Mouse (Mus musculus) CD4-positive, CD25-positive, alpha-beta regulatory T cell (primary cell): ENCODE results near the gene Tarbp1. TPM values are rescaled to one million over a fixed set of nuclear protein-coding genes. Genes with fewer than 3 reads are reported as not detected.

Experiments
- polyA plus RNA-seq: library from polyadenylated mRNA; unstranded; fragments of 100-300 nt; shearing (Covaris generic); gene quantifications from one replicate; pipeline ENCODE4 v1.2.1, GENCODE M21; 2017

The Tarbp1 gene
- polyA plus RNA-seq, result 7.9 TPM

GRCm38 (mm10) chr8:126474299-126475187, at the start of gene Tarbp1:
Gene Tarbp1 (minus strand): TSS chr8:126475065.

GRCm38 (mm10) chr8:126422174-126422919, 52.5 kb downstream of the Tarbp1 start, which contains the start of gene Coa6:
Gene Coa6 (plus strand): TSS chr8:126422515.

Other genes with a start within 250 kb of the Tarbp1 start
- not detected for gene Slc35f3, start 176.5 kb downstream of the Tarbp1 start, polyA plus RNA-seq
- 54.5 TPM for gene Coa6, start 52.5 kb downstream of the Tarbp1 start, polyA plus RNA-seq
- gene Irf2bp2, start 118.9 kb upstream of the Tarbp1 start, polyA plus RNA-seq, result 94.5 TPM